Mouse (Mus musculus) kidney, adult 2 months (tissue): Measurements from ENCODE around the gene 1110032F04Rik.

Source experiments
- CTCF ChIP-seq: fragments of 200-500 bp; conservative IDR thresholded peaks from 2 replicates; pipeline ENCODE4 v1.5.1; 2011; ENCODE audit warnings: low read depth, mild to moderate bottlenecking, control low read depth, low read length, moderate library complexity, mixed read lengths; ENCODE audit not compliant: insufficient read depth, insufficient read length
- POLR2A ChIP-seq: fragments of 200-500 bp; IDR thresholded peaks from one replicate; pipeline ENCODE4 v1.6.1; 2011; ENCODE audit warnings: low read depth, low read length, control low read depth

GRCm38 (mm10) chr3:68869211-68869690, at the start of gene 1110032F04Rik:
- no peak for TF ChIP-seq CTCF
- no peak for TF ChIP-seq POLR2A
